Mouse (Mus musculus) olfactory bulb, adult 2 months (tissue): ENCODE results near the gene Car2. TPM values are rescaled to one million over a fixed set of nuclear protein-coding genes. Genes with fewer than 3 reads are reported as not detected.
A peak's percentile ranks its signal among the peaks of the same experiment; 100 is the strongest.

Source experiments
- H3K27ac ChIP-seq: fragments of 200-500 bp; 2 replicates; pipeline ENCODE4 v1.5.1; 2012; ENCODE audit warnings: low read depth, low read length; ENCODE audit not compliant: insufficient read depth
- H3K4me1 ChIP-seq: fragments of 200-500 bp; 2 replicates; pipeline ENCODE4 v1.6.1; 2012; ENCODE audit warnings: low read length; ENCODE audit not compliant: control insufficient read depth, insufficient read depth
- H3K4me3 ChIP-seq: fragments of 200-500 bp; 2 replicates; pipeline ENCODE4 v1.5.1; 2012; ENCODE audit warnings: mild to moderate bottlenecking, low read depth, low read length, moderate library complexity; ENCODE audit not compliant: insufficient read depth
- CTCF ChIP-seq: fragments of 200-500 bp; IDR thresholded peaks from 2 replicates; pipeline ENCODE4 v1.5.1; 2012; ENCODE audit warnings: low read depth, mild to moderate bottlenecking, low read length, moderate library complexity; ENCODE audit not compliant: insufficient read depth
- POLR2A ChIP-seq: fragments of 200-500 bp; IDR thresholded peaks from 2 replicates; pipeline ENCODE4 v1.6.1; 2012; ENCODE audit warnings: mild to moderate bottlenecking, low read depth, low read length, moderate library complexity; ENCODE audit not compliant: insufficient read depth
- WGBS: fragments of 180-500 bp; shearing (Covaris S2); methylation state at CpG from one replicate; pipeline ENCODE4 v1.1.7; 2018; 5-methylcytosine and 5-hydroxymethylcytosine counted together
- polyA plus RNA-seq: library from polyadenylated mRNA; stranded (reverse); fragments of >200 nt; gene quantifications from 2 replicates; pipeline ENCODE4 v1.2.4, GENCODE M21; 2012; ENCODE audit warnings: low replicate concordance; ENCODE audit not compliant: missing spikeins, insufficient read depth, insufficient read length

Car2 gene
- polyA plus RNA-seq = not detected in 2 replicates

DNA sequence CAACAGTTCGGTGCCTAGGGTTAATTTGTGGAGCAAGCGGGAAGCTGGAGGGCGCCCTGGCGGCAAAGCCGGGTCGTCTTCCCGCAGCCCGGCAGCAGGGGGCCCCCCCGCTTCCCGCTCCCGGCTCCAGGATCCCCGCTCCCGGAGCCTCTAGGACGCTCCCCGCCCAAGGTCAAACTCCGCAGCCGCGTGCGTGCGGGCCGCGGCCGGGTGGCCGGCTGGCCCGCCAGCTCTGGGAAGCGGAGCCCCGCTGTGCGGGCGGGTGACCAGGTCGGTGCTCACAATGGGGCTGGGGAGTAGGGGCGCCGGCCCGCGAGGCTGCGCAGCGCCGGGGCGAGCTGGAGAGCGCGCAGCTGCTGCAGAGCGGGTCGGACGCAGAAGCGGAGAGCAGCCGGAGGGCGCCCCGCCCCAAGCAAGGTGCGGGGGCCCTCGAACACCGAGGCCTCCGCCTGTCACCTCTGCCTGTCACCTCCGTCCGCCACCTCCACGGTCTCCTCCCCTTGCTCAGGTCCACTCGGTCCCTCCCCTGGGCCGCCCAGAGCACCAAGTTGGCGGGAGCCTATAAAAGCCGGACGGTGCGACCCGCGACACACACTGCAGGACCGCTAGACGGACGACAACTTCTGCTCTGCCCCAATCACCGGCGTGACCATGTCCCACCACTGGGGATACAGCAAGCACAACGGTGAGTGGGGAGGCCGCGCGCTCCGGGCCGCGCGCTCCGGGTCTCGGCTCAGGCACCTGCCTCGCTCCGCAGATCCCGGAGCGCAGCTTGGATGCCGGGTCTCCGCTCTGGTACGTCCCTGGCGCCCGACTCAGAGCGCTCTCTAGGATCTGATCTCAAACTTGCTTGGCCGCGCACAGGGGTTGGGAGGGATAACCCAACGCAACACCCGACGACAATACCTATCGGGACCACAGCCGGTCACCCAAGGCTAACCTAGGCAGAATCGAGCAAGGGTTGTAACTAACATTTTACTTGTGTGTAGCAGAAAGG lies at the start of gene Car2:
TSS of gene Car2 (plus strand) at position 172 of the 997 bp plus-strand sequence.
- Histone ChIP-seq H3K4me3 (peak within 1 kb of the TSS; percentile 56), H3K27ac (peak within 1 kb of the TSS; percentile 72), H3K4me1 (peaks cover 5% of the 10 kb centered on the region; the same call in 1 of the 2 replicates)
- WGBS = under 1% methylated on average over 95 of the region's 95 CpGs
- no peak for TF ChIP-seq POLR2A
- peak; percentile 35 for TF ChIP-seq CTCF

DNA sequence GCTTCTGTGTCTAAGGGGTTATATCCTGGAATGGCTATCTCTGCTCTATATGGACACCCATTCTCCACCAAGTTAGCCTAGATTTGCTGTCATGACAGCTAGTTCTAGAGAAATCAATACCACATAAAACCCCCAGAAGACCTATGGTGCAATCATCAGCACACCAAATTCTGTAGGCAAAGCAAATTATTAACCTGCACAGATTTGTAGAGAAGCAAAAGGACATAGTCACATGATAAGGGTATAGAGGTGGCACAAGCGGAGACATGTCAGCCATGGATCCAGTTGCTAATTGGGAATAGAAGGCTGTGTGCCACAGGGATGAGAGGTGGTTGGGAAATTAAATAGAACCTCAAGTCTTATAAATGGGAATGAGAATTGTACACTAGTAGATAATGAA lies 47.1 kb upstream of the Car2 start:
- WGBS = 94% methylated on average over 1 of the region's 1 CpGs
- H3K4me3 ChIP-seq = no peak overlapping the region
- TF ChIP-seq CTCF = no peak
- no peak for TF ChIP-seq POLR2A
- H3K4me1 ChIP-seq = no peaks in the 10 kb centered on the region
- H3K27ac ChIP-seq = no peak overlapping the region

DNA sequence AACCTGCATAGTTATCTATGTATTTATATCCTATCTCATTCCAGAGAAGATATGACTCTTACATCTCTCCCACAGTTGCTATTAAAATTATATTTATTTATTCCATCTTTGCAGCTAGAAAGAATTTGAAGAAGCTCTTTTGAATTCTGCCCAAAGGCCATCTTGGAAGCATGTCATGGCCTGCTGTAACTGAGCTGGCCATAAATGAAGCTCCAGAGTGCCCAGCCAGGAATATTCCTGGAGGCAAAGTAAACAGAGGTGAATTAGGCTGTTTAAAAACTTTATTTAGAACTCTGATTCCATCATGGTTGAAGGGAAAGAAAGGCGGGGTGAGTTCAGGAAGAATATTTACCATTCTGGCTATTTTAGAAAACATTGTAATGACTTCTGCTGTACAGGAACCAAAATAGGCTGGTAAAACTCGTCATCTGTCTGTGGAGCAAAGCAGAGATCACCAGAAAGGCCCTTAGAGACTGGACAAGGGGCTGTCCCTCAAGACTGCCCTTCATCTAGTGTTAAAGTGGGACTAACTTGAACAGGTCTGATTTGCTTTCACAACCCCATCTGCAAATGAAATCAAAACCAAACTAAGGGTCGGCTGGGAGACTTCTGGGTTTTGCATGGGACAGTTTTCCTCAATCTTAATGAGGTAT lies 46.5 kb upstream of the Car2 start:
- WGBS = 84% methylated on average over 3 of the region's 3 CpGs
- H3K27ac ChIP-seq = no peak overlapping the region
- TF ChIP-seq POLR2A (no peak), CTCF (no peak)
- H3K4me3 ChIP-seq = no peak overlapping the region
- no peaks in the 10 kb centered on the region for H3K4me1 ChIP-seq

DNA sequence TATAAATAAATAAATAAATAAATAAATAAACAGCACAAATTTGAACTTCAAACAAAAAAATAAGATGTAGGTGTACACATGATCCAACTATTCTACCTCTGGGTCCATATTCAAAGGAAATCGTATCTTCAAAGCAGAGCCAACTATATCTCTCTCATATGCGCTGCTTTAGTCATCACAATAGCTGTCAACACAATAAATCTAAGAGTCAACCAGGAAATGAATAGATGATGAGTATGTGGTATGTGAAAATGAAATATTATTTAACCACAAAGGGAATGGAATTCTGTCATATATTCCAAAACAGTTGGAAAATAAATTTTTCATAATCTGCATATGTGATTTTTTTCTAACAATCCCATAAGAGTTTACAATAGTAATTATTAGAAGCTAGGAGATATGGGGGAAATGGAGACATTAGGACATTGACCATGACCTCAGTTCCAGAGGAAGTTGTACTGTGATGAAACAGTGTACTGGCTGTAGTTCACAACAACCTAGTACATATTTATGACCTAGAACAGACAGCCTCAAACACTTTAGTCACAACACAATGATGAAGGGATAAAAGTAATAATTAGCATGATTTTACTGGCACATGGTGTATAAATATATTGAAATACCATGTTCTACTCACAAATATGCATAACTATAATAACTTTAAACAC lies 37.4 kb upstream of the Car2 start:
- Histone ChIP-seq H3K4me3 (no peak overlapping the region), H3K4me1 (no peaks in the 10 kb centered on the region), H3K27ac (no peak overlapping the region)
- 93% methylated on average over 2 of the region's 2 CpGs for WGBS
- TF ChIP-seq POLR2A (no peak), CTCF (no peak)

DNA sequence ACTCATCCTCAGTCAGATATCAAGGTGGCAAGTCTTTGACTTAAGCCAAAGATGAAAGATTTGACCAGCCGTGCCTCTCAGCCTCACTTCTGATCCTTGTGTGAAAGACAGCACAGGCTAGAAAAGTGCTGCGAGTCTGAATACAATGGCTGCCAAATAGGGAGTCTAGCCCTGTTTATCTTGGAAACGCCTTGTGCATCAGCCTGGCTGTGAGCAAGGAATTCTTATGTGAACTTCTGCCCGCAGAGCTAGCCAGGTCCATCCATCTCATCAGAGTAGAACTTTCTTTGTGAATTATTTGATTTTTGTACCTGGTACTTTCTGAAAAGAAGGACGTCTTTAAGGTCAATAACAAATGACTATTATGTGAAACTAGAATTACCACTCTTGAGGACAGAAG lies 32.1 kb upstream of the Car2 start:
- TF ChIP-seq CTCF (no peak), POLR2A (no peak)
- Histone ChIP-seq H3K27ac (no peak overlapping the region), H3K4me3 (no peak overlapping the region), H3K4me1 (no peaks in the 10 kb centered on the region)
- WGBS = 68% methylated on average over 5 of the region's 5 CpGs

DNA sequence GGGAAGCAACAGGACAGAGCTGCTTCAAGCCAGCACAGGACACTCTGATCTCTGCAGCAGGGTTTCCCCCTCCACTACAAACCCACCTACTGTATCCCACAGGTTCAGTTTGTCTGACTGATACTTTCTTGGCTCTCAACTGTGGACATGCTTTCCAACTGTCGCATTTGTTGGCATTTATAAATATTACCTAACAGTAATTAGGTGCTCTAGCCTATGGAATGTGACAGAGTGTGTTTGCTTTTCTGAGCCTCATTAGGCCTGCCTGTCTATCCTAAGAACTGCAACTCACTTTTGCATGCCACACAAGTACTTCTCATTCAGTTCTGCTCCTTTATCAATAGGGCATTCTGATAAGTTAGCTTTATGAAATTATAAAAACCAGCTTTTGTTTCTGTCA lies 31.6 kb upstream of the Car2 start:
- Histone ChIP-seq H3K27ac (no peak overlapping the region), H3K4me1 (no peaks in the 10 kb centered on the region), H3K4me3 (no peak overlapping the region)
- WGBS = 65% methylated on average over 1 of the region's 1 CpGs
- TF ChIP-seq POLR2A = no peak
- no peak for TF ChIP-seq CTCF

DNA sequence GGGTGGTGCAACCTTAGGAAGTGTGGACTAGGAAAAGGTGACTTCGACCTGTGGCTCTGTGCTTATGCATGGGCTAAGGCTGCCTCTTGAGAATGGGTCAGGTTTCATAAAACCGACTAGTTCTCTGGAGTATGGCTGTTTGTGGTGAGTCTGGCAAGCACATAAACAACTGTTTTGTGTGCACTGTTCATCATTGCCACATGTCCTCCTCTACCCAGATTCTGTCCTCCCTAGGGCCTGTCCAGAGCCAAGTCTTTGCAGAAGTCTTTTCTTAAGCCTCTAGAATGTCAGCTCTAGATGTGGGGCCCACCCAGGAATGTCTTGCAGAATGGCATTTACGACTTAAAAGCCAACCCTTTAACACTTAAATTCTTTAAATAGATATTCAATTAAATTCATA lies 28.2 kb upstream of the Car2 start:
- H3K27ac ChIP-seq = no peak overlapping the region
- H3K4me1 ChIP-seq = peaks cover 3% of the 10 kb centered on the region; the same call in 1 of the 2 replicates
- WGBS = 91% methylated on average over 3 of the region's 3 CpGs
- no peak overlapping the region for H3K4me3 ChIP-seq
- TF ChIP-seq POLR2A (no peak), CTCF (no peak)

DNA sequence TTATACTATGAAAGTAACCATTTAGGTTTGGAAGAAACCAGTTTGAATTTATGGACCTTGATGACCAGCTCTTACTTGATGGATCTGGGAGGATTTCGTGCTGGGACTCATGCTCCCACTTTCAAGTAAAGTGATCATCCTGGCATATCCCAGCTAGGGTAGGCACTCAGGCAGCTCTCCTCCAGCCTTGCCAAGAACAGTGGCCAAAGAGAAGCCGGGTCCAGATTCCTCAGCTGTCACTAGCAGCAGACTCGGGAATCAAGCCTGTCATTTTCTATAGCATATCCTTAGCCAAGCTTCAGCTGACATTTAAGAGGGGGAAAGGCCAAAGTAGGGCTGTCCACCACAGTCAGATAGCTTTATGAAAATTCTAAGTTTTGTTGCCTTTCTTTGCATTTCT lies 25.8 kb upstream of the Car2 start:
- no peak overlapping the region for H3K4me3 ChIP-seq
- peaks cover 9% of the 10 kb centered on the region; the same call in 1 of the 2 replicates for H3K4me1 ChIP-seq
- TF ChIP-seq CTCF (no peak), POLR2A (no peak)
- WGBS = 59% methylated on average over 3 of the region's 3 CpGs
- H3K27ac ChIP-seq = no peak overlapping the region

DNA sequence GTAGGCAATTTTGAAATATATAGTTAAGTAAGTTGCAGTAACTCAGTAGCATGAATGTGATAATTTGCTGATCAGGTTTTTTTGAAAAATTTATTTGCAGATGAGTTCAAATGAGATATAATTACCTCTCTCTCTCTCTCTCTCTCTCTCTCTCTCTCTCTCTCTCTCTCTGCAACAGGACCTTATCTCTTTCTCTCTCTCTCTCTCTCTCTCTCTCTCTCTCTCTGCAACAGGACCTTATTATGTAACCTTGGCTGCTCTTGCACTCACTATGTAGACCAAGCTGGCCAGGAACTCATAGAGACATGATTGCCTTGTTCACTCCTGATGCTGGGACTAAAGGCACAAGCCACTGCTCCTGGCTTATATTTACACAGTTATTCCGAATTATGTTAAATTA lies 24.9 kb upstream of the Car2 start:
- H3K4me3 ChIP-seq = no peak overlapping the region
- TF ChIP-seq POLR2A (no peak), CTCF (no peak)
- 83% methylated on average over 1 of the region's 1 CpGs for WGBS

More for the DNA sequence above, 24.9 kb upstream of the Car2 start:
- peaks cover 9% of the 10 kb centered on the region; the same call in 1 of the 2 replicates for H3K4me1 ChIP-seq
- H3K27ac ChIP-seq = no peak overlapping the region
